Mouse (Mus musculus) embryonic facial prominence, embryonic 12.5 days (tissue): Measurements from ENCODE around the gene Pdlim7. TPM values are rescaled to one million over a fixed set of nuclear protein-coding genes. Genes with fewer than 3 reads are reported as not detected.

ENCODE experiments used
- ATAC-seq: fragments of 200-750 bp; cut with Nextera tagmentation; 2 replicates; pipeline ENCODE4 v1.8.0; 2017; ENCODE audit not compliant: insufficient number of reproducible peaks, insufficient read depth, low FRiP score, low TSS enrichment
- H3K27ac ChIP-seq: fragments of 300-500 bp; sonication (generic); 2 replicates; pipeline ENCODE4 v1.5.1; 2016; ENCODE audit warnings: mild to moderate bottlenecking
- H3K27me3 ChIP-seq: fragments of 300-500 bp; sonication (generic); 2 replicates; pipeline ENCODE4 v1.6.1; 2016; ENCODE audit warnings: mild to moderate bottlenecking, moderate library complexity
- H3K36me3 ChIP-seq: fragments of 300-500 bp; sonication (generic); 2 replicates; pipeline ENCODE4 v1.6.1; 2016; ENCODE audit warnings: mild to moderate bottlenecking
- H3K4me1 ChIP-seq: fragments of 300-500 bp; sonication (generic); 2 replicates; pipeline ENCODE4 v1.6.1; 2016
- H3K4me2 ChIP-seq: fragments of 300-500 bp; sonication (generic); replicated peaks from 2 replicates; pipeline ENCODE4 v1.6.1; 2016; ENCODE audit warnings: mild to moderate bottlenecking, moderate library complexity
- H3K4me3 ChIP-seq: fragments of 300-500 bp; sonication (generic); 2 replicates; pipeline ENCODE4 v1.5.1; 2016; ENCODE audit warnings: mild to moderate bottlenecking
- H3K9ac ChIP-seq: fragments of 300-500 bp; sonication (generic); 2 replicates; pipeline ENCODE4 v1.6.1; 2016; ENCODE audit warnings: mild to moderate bottlenecking, moderate library complexity
- H3K9me3 ChIP-seq: fragments of 300-500 bp; sonication (generic); 2 replicates; pipeline ENCODE4 v1.6.1; 2016; ENCODE audit warnings: mild to moderate bottlenecking, moderate library complexity
- WGBS: fragments of 180-500 bp; shearing (Covaris S2); methylation state at CpG from one replicate; pipeline ENCODE4 v1.1.7; 2016; 5-methylcytosine and 5-hydroxymethylcytosine counted together
- polyA plus RNA-seq: library from polyadenylated mRNA; unstranded; fragments of >200 nt; fragmentation: Nextera tagmentation; extraction: Ambion mirVana; gene quantifications from 2 replicates; pipeline ENCODE4 v1.2.1, GENCODE M21; 2016

Pdlim7 gene
- polyA plus RNA-seq, 1 experiment from 2014 or later = 172 TPM

DNA sequence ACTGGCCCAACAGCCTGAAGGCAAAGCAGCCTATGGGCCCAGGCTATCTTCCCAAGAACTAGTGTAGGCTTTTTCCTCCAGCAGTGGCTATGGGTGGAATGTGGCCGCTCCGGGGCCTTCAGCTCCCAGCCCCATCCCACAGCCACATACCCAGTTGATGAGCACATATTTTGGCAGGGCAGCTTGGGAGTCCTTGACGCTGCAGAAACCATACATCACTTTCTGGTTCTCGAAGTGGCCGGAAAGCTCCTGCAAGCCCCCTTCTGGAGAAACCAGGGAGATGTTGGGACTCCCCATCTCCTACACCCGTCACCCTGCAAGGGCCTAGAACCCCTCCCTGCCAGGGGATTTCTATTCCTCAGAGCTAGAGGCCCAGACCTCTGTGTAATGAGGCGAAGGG is 30.9 kb downstream of the Pdlim7 start:
- no peak for ATAC-seq
- peaks cover 62% of the 10 kb centered on the region for H3K36me3 ChIP-seq
- 85% methylated on average over 7 of the region's 7 CpGs for WGBS
- H3K27me3 ChIP-seq = no peaks in the 10 kb centered on the region
- no peak overlapping the region for H3K9ac ChIP-seq
- H3K4me1 ChIP-seq = peaks cover 38% of the 10 kb centered on the region
- H3K4me2 ChIP-seq = no peak overlapping the region
- no peaks in the 10 kb centered on the region for H3K9me3 ChIP-seq
- no peak overlapping the region for H3K4me3 ChIP-seq
- H3K27ac ChIP-seq = no peak overlapping the region

DNA sequence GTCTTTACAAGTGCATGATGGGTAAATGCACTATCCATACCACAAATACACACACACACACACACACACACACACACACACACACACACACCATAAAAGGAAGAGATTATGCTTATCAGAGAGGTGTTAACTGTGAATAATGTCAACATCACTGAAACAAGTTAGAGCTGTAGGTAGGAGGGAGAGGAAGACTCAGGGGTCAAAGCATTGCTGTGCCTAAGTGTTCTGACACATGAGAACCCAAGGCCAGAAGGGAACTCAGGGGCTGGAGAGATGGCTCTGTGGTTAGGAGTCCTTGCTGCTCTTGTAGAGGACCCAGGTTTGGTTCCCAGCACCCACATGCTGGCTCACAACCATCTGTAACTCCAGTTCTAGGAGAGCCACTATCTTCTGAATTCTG is 33.5 kb downstream of the Pdlim7 start:
- no peak overlapping the region for H3K4me2 ChIP-seq
- no peak overlapping the region for H3K9ac ChIP-seq
- no peak for ATAC-seq
- no peaks in the 10 kb centered on the region for H3K27me3 ChIP-seq
- H3K9me3 ChIP-seq = no peaks in the 10 kb centered on the region
- H3K27ac ChIP-seq = no peak overlapping the region
- H3K4me1 ChIP-seq = peaks cover 22% of the 10 kb centered on the region
- H3K36me3 ChIP-seq = peaks cover 81% of the 10 kb centered on the region
- no peak overlapping the region for H3K4me3 ChIP-seq

DNA sequence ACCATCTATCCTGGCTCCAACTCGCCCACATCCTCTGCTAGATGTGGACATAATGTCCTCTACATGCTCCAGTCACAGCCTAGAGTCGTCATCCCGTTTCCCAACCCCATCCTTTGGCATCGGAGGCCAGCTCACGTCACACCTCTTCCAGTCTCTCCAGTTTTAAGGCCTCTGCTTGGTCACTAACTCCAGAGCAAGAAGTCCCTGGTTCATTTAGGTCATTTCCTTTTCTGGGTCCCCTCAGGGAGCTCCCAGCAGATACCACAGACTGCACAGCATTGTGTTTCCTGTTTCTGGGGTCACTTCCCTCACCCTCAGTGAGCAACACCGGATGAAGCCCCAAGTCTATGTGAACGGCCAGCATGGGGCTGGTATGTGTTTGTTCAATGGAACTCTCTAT is 34.5 kb downstream of the Pdlim7 start:
- no peaks in the 10 kb centered on the region for H3K27me3 ChIP-seq
- no peak overlapping the region for H3K4me2 ChIP-seq
- no peak for ATAC-seq
- peaks cover 88% of the 10 kb centered on the region for H3K36me3 ChIP-seq
- WGBS = 83% methylated on average over 7 of the region's 7 CpGs
- no peak overlapping the region for H3K27ac ChIP-seq
- peaks cover 14% of the 10 kb centered on the region for H3K4me1 ChIP-seq
- no peak overlapping the region for H3K9ac ChIP-seq
- no peaks in the 10 kb centered on the region for H3K9me3 ChIP-seq
- H3K4me3 ChIP-seq = no peak overlapping the region

DNA sequence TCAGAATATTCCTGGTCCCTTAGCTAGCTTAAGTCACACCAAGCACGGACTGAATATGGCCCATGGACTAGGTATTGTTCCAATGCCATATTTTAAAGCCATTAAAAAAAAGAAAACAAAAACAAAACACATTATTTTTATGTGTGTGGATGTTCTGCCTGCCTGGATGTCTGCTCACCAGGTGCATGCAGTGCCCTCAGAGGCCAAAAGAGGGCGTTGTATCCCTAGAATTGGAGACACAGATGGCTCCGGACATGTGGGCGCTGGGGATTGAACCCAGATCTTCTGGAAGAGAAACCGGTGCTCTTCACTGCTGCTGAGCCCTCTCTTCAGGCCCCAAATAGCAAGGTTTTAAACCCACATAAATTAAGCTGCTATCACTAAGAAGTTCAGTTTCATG is 35.4 kb downstream of the Pdlim7 start:
- H3K4me2 ChIP-seq = no peak overlapping the region
- peaks cover 12% of the 10 kb centered on the region for H3K4me1 ChIP-seq
- H3K27me3 ChIP-seq = no peaks in the 10 kb centered on the region
- no peaks in the 10 kb centered on the region for H3K9me3 ChIP-seq
- no peak overlapping the region for H3K4me3 ChIP-seq
- 48% methylated on average over 5 of the region's 5 CpGs for WGBS
- H3K36me3 ChIP-seq = peaks cover 86% of the 10 kb centered on the region
- ATAC-seq = no peak
- no peak overlapping the region for H3K27ac ChIP-seq
- no peak overlapping the region for H3K9ac ChIP-seq

DNA sequence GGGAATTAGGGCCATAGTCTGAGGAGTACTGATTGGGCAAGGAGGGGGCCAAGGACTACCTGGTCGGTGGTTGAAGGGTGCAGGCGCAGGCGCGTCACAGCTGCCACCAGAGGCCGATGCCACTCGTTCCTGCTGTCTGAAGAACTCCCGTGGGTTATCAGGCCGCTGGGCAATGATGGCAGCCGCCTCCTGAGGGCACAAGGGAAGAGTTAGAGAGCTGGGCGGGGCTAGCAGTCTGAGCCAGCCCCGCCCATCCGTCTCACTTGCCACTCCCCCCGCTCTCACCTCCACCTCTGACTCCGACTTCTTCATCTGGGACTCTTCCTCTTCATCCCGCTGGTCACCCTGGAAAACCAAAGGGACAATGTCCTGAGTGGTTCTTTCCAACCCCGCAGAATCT is 36.0 kb downstream of the Pdlim7 start:
- no peak overlapping the region for H3K4me3 ChIP-seq
- no peak overlapping the region for H3K4me2 ChIP-seq
- no peaks in the 10 kb centered on the region for H3K27me3 ChIP-seq
- no peak overlapping the region for H3K27ac ChIP-seq
- WGBS = 68% methylated on average over 16 of the region's 16 CpGs
- peaks cover 81% of the 10 kb centered on the region for H3K36me3 ChIP-seq
- H3K9ac ChIP-seq = no peak overlapping the region
- peaks cover 14% of the 10 kb centered on the region; the same call in 1 of the 2 replicates for H3K4me1 ChIP-seq
- no peak for ATAC-seq
- no peaks in the 10 kb centered on the region for H3K9me3 ChIP-seq

DNA sequence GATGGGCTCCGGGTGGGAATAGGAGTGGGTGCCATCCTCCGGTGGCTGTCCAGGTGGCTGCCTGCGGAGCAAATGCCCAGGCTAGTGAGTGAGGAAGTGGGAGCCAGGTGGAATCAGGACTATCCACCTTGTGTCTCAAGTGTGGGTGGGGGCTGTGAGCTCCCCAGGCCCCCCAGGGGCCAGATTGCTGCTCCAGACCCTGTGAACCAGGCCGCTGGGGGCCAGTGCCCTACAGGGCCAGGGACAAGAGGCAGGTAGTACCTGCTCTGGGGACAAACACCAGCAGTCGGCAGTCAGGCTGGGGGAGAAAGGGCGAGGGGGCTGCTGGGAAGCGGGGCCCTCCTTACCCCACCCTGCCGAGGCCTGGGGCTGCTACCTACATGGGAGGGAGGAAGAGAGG is 37.2 kb downstream of the Pdlim7 start:
- H3K27ac ChIP-seq = no peak overlapping the region
- WGBS = 93% methylated on average over 8 of the region's 8 CpGs
- H3K4me2 ChIP-seq = no peak overlapping the region

DNA sequence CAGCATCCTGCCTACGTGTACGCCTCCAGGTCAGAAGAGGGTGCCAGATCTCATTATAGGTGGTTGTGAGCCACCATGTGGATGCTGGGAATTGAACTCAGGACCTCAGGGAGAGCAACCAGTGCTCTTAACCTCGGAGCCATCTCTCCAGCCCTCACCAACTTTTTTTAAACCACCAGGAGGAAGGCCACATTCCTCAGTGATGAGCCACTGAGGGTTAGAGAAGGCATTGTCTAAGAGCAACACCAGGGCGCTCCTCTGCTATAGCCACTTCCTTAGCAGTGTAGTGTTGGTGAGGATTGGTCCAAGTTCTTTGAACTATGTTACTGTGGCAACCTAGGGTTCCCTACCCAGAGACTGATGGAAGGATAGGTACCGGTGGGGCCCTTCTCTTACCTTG is 37.7 kb downstream of the Pdlim7 start:
- Histone ChIP-seq H3K4me1 (peaks cover 20% of the 10 kb centered on the region), H3K4me3 (no peak overlapping the region), H3K27me3 (no peaks in the 10 kb centered on the region), H3K4me2 (no peak overlapping the region), H3K27ac (no peak overlapping the region), H3K36me3 (peaks cover 63% of the 10 kb centered on the region), H3K9me3 (no peaks in the 10 kb centered on the region), H3K9ac (no peak overlapping the region)
- WGBS = 89% methylated on average over 5 of the region's 5 CpGs
- ATAC-seq = no peak

More for the DNA sequence above, 37.2 kb downstream of the Pdlim7 start:
- Histone ChIP-seq H3K36me3 (peaks cover 68% of the 10 kb centered on the region), H3K4me3 (no peak overlapping the region), H3K4me1 (peaks cover 15% of the 10 kb centered on the region), H3K9ac (no peak overlapping the region), H3K27me3 (no peaks in the 10 kb centered on the region), H3K9me3 (no peaks in the 10 kb centered on the region)
- ATAC-seq = no peak

DNA sequence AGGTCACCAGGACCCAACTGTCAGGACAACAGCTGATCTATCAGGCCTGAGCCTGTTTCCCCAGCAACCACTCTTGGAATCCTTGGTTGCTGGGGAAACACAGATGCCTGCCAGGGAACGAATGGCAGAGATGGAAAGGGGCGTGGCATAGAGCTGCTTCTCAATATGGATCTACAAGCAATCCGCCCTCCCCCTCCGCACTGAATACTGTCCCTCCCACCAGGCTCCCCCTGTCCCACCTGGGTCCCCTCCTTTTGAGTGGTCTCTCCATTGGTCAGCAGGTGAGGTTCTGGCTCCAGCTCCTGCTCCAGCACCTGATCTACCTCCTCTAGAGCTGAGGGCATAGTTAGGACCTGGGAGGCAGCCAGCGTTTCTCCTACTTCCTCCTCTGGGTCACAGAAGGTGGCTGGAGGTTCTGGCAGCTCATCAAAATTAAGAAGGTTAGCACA is 38.8 kb downstream of the Pdlim7 start:
- Histone ChIP-seq H3K36me3 (peaks cover 52% of the 10 kb centered on the region), H3K4me1 (peaks cover 25% of the 10 kb centered on the region), H3K4me3 (no peak overlapping the region), H3K27me3 (no peaks in the 10 kb centered on the region), H3K9me3 (no peaks in the 10 kb centered on the region), H3K27ac (no peak overlapping the region), H3K4me2 (no peak overlapping the region), H3K9ac (no peak overlapping the region)
- ATAC-seq = no peak
- 49% methylated on average over 5 of the region's 5 CpGs for WGBS

DNA sequence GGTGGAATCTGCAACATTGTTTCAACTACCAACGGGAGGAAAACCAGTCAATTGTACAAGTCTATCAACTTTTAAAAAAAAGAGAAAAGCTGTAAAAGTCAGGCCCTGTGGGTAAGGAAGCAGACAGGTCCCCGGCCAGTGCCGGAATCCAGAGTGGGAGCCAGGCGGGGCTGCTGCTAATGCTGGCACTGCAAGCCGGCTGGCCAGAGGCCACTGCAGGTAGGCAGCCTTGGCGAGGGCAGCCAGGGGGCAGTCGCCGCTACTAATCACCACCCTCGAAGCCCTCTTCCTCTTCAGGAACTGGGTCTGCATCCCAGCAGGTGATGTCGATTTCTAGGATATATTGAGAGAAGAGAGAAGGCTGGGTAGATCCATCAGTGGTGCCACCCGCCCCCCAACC is 39.5 kb downstream of the Pdlim7 start:
- ATAC-seq = no peak
- Histone ChIP-seq H3K4me3 (no peak overlapping the region), H3K4me1 (peaks cover 25% of the 10 kb centered on the region), H3K27me3 (no peaks in the 10 kb centered on the region; the same call in 1 of the 2 replicates), H3K9me3 (no peaks in the 10 kb centered on the region), H3K9ac (no peak overlapping the region), H3K4me2 (no peak overlapping the region), H3K27ac (no peak overlapping the region), H3K36me3 (peaks cover 45% of the 10 kb centered on the region)
- 73% methylated on average over 11 of the region's 11 CpGs for WGBS

DNA sequence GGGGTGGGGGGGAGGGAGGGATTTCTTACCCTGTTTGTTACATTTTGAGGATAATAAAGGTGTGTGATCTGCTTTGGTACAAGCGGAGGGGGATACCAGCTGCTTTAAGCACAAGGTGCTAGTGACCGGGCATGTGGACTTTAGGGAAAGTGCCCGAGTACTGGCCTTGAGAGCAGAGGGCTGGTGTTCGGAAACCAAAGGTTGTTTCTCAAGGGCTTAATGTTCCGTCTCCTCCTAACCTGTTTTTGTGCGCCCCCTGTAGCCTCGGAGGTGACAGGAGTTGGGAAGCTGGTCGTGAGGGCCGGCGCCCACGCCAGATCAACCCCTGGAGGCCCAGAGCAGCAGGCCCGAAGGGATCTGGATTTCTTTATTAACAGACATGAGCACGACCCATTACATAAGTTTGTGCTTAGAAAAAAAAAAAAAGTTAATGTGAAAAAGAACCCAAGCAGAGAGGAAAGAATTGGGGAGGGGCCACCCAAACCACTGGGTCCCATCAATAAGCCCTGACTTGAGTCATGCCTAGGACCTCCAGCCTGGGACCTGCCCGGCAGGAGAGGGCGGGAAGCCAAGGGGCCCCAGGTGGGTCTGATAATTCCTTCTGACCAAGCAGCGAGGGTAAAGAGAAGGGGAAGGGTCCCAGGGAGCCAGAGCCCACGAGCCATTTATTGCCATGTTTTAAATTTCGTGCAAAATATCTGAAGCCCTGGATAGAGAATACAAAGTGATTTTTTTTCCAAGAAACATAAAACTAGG is 40.2 kb downstream of the Pdlim7 start:
- Histone ChIP-seq H3K9me3 (no peaks in the 10 kb centered on the region), H3K36me3 (peaks cover 42% of the 10 kb centered on the region), H3K4me1 (peaks cover 25% of the 10 kb centered on the region), H3K4me2 (peak overlapping the region; percentile 99), H3K27me3 (no peaks in the 10 kb centered on the region; the same call in 1 of the 2 replicates), H3K9ac (peak overlapping the region; percentile 72), H3K4me3 (peak overlapping the region; percentile 52), H3K27ac (peak overlapping the region; percentile 77)
- 16% methylated on average over 18 of the region's 18 CpGs for WGBS
- ATAC-seq = no peak

DNA sequence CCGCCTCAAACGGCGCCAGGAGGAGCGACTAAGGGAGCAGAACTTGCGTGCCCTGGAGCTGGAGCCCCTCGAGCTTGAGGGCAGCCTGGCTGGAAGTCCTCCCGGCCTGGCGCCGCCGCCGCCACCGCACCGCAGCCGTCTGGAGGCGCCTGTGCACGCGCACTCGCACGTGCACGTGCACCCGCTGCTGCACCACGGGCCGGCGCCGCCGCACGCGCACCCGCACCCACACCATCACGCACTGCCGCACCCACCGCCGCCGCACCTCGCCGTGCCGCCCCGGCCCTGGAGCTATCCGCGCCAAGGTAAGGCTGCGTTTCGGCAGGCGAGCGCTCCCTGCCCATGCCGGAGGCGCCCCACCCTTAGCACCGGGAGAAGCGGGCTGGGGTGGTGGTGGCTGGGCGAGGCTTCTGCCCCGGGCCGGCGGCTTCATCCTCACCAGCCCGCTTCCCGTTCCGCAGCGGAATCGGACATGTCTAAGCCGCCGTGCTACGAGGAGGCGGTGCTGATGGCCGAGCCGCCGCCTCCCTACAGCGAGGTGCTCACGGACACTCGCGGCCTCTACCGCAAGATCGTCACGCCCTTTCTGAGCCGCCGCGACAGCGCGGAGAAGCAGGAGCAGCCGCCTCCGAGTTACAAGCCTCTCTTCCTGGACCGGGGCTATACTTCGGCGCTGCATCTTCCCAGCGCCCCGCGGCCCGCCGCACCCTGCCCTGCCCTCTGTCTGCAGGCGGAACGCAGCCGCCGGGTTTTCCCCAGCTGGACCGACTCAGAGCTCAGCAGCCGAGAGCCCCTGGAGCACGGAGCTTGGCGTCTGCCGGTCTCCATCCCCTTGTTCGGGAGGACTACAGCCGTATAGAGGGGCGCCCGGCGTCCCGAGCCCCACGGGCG is 41.1 kb downstream of the Pdlim7 start:
- Histone ChIP-seq H3K27ac (peak overlapping the region; percentile 77), H3K4me3 (peak overlapping the region; percentile 52), H3K36me3 (peaks cover 34% of the 10 kb centered on the region), H3K4me2 (peak overlapping the region; percentile 99), H3K4me1 (peaks cover 25% of the 10 kb centered on the region), H3K27me3 (no peaks in the 10 kb centered on the region; the same call in 1 of the 2 replicates), H3K9me3 (no peaks in the 10 kb centered on the region), H3K9ac (peak overlapping the region; percentile 72)
- ATAC-seq = peak; percentile 35
- under 1% methylated on average over 103 of the region's 103 CpGs for WGBS

DNA sequence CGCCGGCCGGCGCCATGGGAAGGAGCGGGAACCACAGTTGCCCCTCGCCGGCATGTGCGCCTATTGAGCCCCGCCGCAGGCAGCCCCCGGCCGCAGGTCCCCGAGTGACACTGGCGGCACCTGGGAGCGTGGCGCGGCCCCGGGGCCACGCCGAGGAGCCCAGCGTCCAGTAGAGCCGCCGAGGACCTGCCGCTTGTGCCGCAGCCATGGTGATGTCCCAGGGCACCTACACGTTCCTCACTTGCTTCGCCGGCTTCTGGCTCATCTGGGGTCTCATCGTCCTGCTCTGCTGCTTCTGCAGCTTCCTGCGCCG is 41.7 kb downstream of the Pdlim7 start:
- Histone ChIP-seq H3K36me3 (peaks cover 28% of the 10 kb centered on the region), H3K27me3 (no peaks in the 10 kb centered on the region; the same call in 1 of the 2 replicates), H3K4me3 (peak overlapping the region; percentile 52), H3K27ac (peak overlapping the region; percentile 77), H3K4me2 (peak overlapping the region; percentile 99), H3K9me3 (no peaks in the 10 kb centered on the region), H3K9ac (peak overlapping the region; percentile 72), H3K4me1 (peaks cover 25% of the 10 kb centered on the region)
- WGBS = 0% methylated on average over 31 of the region's 31 CpGs
- ATAC-seq = peak; percentile 8; the same call in 1 of the 2 replicates
